Mouse (Mus musculus) kidney, embryonic 14.5 days (tissue): ENCODE measurements around the gene Adora3. TPM values are rescaled to one million over a fixed set of nuclear protein-coding genes. Genes with fewer than 3 reads are reported as not detected.

ENCODE experiments used
- ATAC-seq: fragments of 200-750 bp; cut with Nextera tagmentation; 2 replicates; pipeline ENCODE4 v1.8.0; 2017; ENCODE audit warnings: moderate number of reproducible peaks, mild to moderate bottlenecking, moderate TSS enrichment, moderate library complexity; ENCODE audit not compliant: low FRiP score, low TSS enrichment
- H3K27ac ChIP-seq: fragments of 300-500 bp; sonication (generic); 2 replicates; pipeline ENCODE4 v1.5.1; 2014; ENCODE audit warnings: low read depth, mild to moderate bottlenecking, low read length, moderate library complexity, mixed read lengths
- H3K27me3 ChIP-seq: fragments of 300-500 bp; sonication (generic); 2 replicates; pipeline ENCODE4 v1.6.1; 2014; ENCODE audit warnings: mild to moderate bottlenecking, low read length; ENCODE audit not compliant: control insufficient read depth, insufficient read depth
- H3K36me3 ChIP-seq: fragments of 300-500 bp; sonication (generic); 2 replicates; pipeline ENCODE4 v1.6.1; 2014; ENCODE audit warnings: low read length, mixed read lengths; ENCODE audit not compliant: control insufficient read depth, insufficient read depth
- H3K4me1 ChIP-seq: fragments of 300-500 bp; sonication (generic); 2 replicates; pipeline ENCODE4 v1.6.1; 2014; ENCODE audit warnings: low read length, mixed read lengths; ENCODE audit not compliant: control insufficient read depth, insufficient read depth
- H3K4me2 ChIP-seq: fragments of 300-500 bp; sonication (generic); replicated peaks from 2 replicates; pipeline ENCODE4 v1.6.1; 2014; ENCODE audit warnings: low read depth, mild to moderate bottlenecking, low read length
- H3K4me3 ChIP-seq: fragments of 300-500 bp; sonication (generic); 2 replicates; pipeline ENCODE4 v1.5.1; 2014; ENCODE audit warnings: mild to moderate bottlenecking, low read length
- H3K9ac ChIP-seq: fragments of 300-500 bp; sonication (generic); 2 replicates; pipeline ENCODE4 v1.6.1; 2014; ENCODE audit warnings: low read depth, mild to moderate bottlenecking, low read length, moderate library complexity
- H3K9me3 ChIP-seq: fragments of 300-500 bp; sonication (generic); 2 replicates; pipeline ENCODE4 v1.6.1; 2016; ENCODE audit warnings: low read length; ENCODE audit not compliant: control insufficient read depth
- WGBS: fragments of 180-500 bp; shearing (Covaris S2); extraction: QIAGEN DNeasy Blood & Tissue Kit; methylation state at CpG from one replicate; pipeline ENCODE4 v1.1.7; 2014; 5-methylcytosine and 5-hydroxymethylcytosine counted together
- polyA plus RNA-seq: library from polyadenylated mRNA; unstranded; fragments of >200 nt; fragmentation: Nextera tagmentation; extraction: Ambion mirVana; gene quantifications from 2 replicates; pipeline ENCODE4 v1.2.1, GENCODE M21; 2014

Gene Adora3
- polyA plus RNA-seq, 1 experiment from 2014 or later: 0.18 TPM

DNA sequence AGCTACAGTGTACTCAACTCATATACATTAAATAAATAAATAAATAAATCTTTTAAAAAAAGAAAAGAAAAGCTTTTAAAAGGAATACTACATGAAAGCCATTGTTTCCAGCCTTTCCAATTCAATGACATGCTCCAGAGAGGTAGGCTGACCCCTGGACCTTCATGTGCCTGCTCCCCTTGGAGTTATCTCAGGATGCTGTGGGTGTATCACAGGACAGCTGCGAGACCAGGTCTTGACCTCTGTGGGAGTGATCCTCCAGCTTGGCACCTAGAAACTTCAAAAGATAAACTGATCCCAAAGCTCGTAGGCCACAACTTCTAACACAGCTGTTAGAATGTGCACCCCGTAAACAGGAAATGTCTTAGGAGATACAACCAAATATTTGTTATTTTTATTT is 32.0 kb upstream of the Adora3 start:
- ATAC-seq: no peak
- no peak overlapping the region for H3K27ac ChIP-seq
- no peaks in the 10 kb centered on the region for H3K9me3 ChIP-seq
- H3K4me3 ChIP-seq: no peak overlapping the region
- 52% methylated on average over 3 of the region's 3 CpGs for WGBS
- H3K4me2 ChIP-seq: no peak overlapping the region
- H3K36me3 ChIP-seq: no peaks in the 10 kb centered on the region
- H3K4me1 ChIP-seq: no peaks in the 10 kb centered on the region
- no peak overlapping the region for H3K9ac ChIP-seq
- no peaks in the 10 kb centered on the region for H3K27me3 ChIP-seq

DNA sequence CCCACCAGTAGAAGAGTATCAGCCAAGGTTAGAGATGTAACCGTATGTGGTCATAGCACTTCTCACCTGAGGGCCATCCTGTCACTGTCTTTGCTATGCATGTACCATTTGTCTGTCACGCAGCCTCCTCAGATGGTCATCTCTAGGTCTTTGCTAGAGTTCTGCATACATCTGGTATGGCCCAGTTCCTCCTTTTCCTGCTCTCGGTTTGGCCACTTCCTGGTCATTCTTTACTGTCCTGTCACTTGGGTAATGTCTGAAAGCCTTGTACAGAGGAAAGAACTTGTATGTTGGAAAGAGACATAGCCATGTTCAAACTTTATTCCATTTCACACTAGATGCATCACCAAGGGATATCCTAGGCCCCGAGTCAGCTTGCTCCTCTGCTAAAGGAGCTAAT is 30.8 kb upstream of the Adora3 start:
- H3K27ac ChIP-seq: no peak overlapping the region
- H3K36me3 ChIP-seq: no peaks in the 10 kb centered on the region
- no peak overlapping the region for H3K9ac ChIP-seq
- H3K27me3 ChIP-seq: no peaks in the 10 kb centered on the region
- no peaks in the 10 kb centered on the region for H3K9me3 ChIP-seq
- no peaks in the 10 kb centered on the region for H3K4me1 ChIP-seq
- no peak overlapping the region for H3K4me3 ChIP-seq
- no peak for ATAC-seq
- H3K4me2 ChIP-seq: no peak overlapping the region
- 93% methylated on average over 4 of the region's 4 CpGs for WGBS

DNA sequence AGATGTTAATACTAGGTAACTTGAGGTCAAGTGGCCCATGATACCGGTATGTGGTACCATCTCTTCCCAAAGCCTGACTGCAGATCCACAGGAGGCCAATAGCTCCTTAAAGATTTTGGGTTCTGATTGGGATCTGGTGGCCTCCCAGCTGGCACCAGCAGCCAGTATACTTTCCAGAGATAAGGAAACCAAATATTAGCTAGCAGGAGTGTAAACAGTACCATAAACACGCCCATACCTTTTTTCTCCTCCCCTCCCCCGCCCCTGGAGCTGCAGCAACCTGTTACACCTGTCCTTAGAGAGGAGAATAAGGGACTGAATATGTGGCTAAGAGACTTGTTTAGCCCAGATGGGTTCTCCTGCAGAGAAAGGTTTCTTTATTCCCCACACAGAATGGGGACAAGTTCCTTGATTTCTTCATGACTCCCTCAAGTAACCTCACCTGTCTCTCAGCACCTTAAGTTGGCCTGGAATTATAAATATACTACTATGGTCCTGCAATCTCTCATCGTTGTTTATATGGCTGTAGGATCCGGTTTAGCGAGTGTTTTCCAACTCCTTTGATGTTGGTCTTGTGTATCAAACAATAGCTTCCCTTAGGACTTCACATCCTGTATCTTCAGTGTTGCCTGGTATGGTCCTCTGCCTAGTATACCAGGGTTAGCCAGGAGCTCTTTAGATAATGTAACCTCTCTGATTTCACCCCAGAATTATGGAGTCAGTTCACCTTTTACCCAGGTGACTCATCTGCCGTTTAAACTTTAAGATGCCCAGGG is 24.2 kb upstream of the Adora3 start:
- Histone ChIP-seq H3K4me3 (no peak overlapping the region), H3K4me1 (no peaks in the 10 kb centered on the region), H3K9ac (no peak overlapping the region), H3K27ac (no peak overlapping the region), H3K27me3 (no peaks in the 10 kb centered on the region), H3K36me3 (no peaks in the 10 kb centered on the region), H3K9me3 (no peaks in the 10 kb centered on the region), H3K4me2 (no peak overlapping the region)
- ATAC-seq: no peak
- 72% methylated on average over 7 of the region's 7 CpGs for WGBS

DNA sequence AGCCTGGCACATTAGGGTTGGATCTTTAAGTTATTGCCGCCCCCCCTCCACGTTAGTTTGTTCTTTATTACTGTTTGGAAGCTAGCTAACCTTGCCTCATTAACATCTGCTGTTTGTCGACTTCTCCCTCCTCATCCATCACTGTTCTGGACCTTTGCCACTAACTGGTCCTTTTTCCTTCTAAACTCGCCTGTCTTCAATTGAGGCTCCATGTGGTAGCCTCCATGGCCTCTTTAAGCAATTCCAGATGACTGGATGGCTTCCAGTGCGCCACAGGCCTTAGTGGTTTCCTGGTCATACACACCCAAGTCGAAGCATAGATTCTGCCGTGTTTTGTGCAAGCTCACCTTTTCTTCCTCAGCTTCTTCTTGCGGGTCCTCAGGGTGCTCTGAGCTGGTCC is 16.9 kb upstream of the Adora3 start:
- peak; percentile 43; the same call in 1 of the 2 replicates for ATAC-seq
- H3K4me3 ChIP-seq: no peak overlapping the region
- H3K27ac ChIP-seq: no peak overlapping the region

DNA sequence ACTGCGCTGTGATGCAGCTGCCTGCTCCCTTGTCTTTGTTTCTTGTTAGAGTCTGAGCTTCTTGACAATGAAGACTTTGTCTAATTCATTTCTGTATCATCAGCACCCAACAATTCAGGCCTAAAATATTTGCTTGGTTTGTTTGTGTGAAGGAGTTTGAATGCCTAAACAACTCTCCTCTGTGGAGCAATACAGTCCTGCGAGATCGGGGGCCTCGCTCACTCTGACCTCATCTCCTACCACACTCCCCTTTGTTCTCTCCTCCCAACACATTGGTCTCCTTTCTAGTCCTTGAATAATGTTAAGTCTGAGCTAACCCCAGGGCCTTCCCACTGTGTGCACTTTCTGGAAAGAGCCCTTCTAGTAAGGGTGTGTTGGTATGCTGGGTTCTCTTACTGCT is 15.9 kb upstream of the Adora3 start:
- H3K4me2 ChIP-seq: no peak overlapping the region
- H3K27ac ChIP-seq: no peak overlapping the region
- no peak overlapping the region for H3K9ac ChIP-seq
- no peak for ATAC-seq
- H3K4me3 ChIP-seq: no peak overlapping the region
- 83% methylated on average over 4 of the region's 4 CpGs for WGBS
- no peaks in the 10 kb centered on the region for H3K36me3 ChIP-seq
- H3K4me1 ChIP-seq: no peaks in the 10 kb centered on the region
- H3K9me3 ChIP-seq: no peaks in the 10 kb centered on the region
- no peaks in the 10 kb centered on the region for H3K27me3 ChIP-seq

More for the DNA sequence above, 16.9 kb upstream of the Adora3 start:
- Histone ChIP-seq H3K9ac (no peak overlapping the region), H3K27me3 (no peaks in the 10 kb centered on the region), H3K4me2 (no peak overlapping the region), H3K36me3 (no peaks in the 10 kb centered on the region), H3K9me3 (no peaks in the 10 kb centered on the region), H3K4me1 (no peaks in the 10 kb centered on the region)
- WGBS: 39% methylated on average over 8 of the region's 8 CpGs

DNA sequence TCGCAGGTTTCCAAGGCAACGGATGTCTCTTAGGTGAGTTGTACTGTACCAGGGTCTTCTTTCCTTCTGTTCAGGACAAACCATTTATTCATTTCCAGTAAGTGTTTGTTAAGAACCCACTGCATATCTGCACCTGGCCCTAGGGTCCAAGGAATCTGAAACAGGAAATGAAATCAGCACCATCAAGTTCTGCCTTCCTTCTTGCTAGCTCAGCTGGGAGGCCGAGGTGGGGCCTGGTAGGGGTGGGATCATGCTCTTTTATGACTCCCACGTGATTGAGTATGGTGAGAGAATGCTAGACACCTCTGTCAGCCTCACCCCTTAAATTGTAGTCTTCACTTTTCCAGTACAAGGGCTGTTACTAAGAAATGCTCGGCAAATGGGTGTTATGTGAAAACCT is 13.1 kb upstream of the Adora3 start:
- no peak for ATAC-seq
- H3K9me3 ChIP-seq: no peaks in the 10 kb centered on the region
- 61% methylated on average over 5 of the region's 5 CpGs for WGBS
- no peaks in the 10 kb centered on the region for H3K4me1 ChIP-seq
- no peak overlapping the region for H3K4me2 ChIP-seq
- no peak overlapping the region for H3K4me3 ChIP-seq
- H3K27me3 ChIP-seq: no peaks in the 10 kb centered on the region
- H3K9ac ChIP-seq: no peak overlapping the region
- no peak overlapping the region for H3K27ac ChIP-seq
- no peaks in the 10 kb centered on the region for H3K36me3 ChIP-seq

- Histone ChIP-seq H3K4me3 (no peak overlapping the region), H3K9me3 (no peaks in the 10 kb centered on the region), H3K27ac (no peak overlapping the region), H3K27me3 (no peaks in the 10 kb centered on the region), H3K4me1 (no peaks in the 10 kb centered on the region), H3K9ac (no peak overlapping the region), H3K4me2 (no peak overlapping the region), H3K36me3 (no peaks in the 10 kb centered on the region)
- ATAC-seq: no peak
- WGBS: 38% methylated on average over 7 of the region's 7 CpGs
Observed at GRCm38 (mm10) chr3:105861747-105862366, 8.8 kb upstream of the Adora3 start.

DNA sequence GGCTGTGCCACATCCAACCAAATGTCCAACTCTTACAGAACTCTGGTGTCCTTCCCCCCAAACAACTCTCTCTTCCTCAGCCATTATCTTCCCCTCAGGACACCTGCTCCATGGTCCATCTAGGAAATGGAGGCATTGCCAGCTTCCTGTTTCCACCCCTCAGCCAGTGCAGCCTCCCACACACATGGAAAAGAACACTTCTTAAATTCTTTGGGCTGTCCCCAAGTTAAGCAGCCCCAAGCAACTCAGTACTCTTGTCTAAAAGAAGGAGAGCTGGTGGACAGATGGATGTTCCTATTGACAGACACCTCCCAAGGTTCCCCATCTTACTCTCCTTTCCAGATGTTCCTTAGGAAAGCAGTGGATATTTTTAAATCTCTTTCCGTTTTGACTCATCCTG is 6.5 kb upstream of the Adora3 start:
- H3K27ac ChIP-seq: no peak overlapping the region
- WGBS: 74% methylated on average over 1 of the region's 1 CpGs

DNA sequence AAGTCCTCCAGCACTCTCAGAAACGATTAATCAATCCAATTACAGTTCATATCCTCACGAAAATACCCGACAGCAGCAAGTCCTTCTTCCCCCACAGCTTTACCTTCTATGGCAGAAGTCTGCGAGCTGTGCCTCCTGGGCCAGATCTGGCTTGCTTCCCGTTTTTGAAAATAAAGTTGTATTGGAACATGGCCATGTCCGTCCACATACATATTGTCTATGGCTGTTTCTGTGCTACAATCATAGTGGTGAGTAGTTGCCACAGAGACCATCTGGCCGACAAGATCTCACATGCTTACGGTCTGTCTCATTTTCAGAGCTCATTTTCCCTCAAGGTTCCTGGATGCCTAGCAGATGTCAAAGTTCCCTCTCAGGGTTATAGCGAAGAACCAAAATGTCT is 5.5 kb upstream of the Adora3 start:
- H3K27ac ChIP-seq: no peak overlapping the region
- no peaks in the 10 kb centered on the region for H3K36me3 ChIP-seq
- no peak overlapping the region for H3K4me3 ChIP-seq
- peaks cover 7% of the 10 kb centered on the region; the same call in 1 of the 2 replicates for H3K4me1 ChIP-seq
- no peak overlapping the region for H3K9ac ChIP-seq
- H3K4me2 ChIP-seq: no peak overlapping the region
- WGBS: 81% methylated on average over 9 of the region's 9 CpGs
- H3K9me3 ChIP-seq: no peaks in the 10 kb centered on the region
- H3K27me3 ChIP-seq: no peaks in the 10 kb centered on the region
- ATAC-seq: no peak

More for the DNA sequence above, 6.5 kb upstream of the Adora3 start:
- Histone ChIP-seq H3K4me1 (peaks cover 7% of the 10 kb centered on the region; the same call in 1 of the 2 replicates), H3K36me3 (no peaks in the 10 kb centered on the region), H3K4me3 (no peak overlapping the region), H3K9ac (no peak overlapping the region), H3K9me3 (no peaks in the 10 kb centered on the region), H3K27me3 (no peaks in the 10 kb centered on the region), H3K4me2 (no peak overlapping the region)
- ATAC-seq: no peak
